Mouse (Mus musculus) small intestine, adult 2 months (tissue): ENCODE results near the gene Lcn2. TPM values are rescaled to one million over a fixed set of nuclear protein-coding genes. Genes with fewer than 3 reads are reported as not detected.

ENCODE experiments used
- H3K27ac ChIP-seq: fragments of 200-500 bp; 2 replicates; pipeline ENCODE4 v1.5.1; 2012; ENCODE audit warnings: low read depth, low read length, control low read depth, inconsistent platforms; ENCODE audit not compliant: insufficient read depth
- H3K27me3 ChIP-seq: fragments of 200-500 bp; 2 replicates; pipeline ENCODE4 v1.6.1; 2012; ENCODE audit warnings: mild to moderate bottlenecking, moderate library complexity, low read length, inconsistent platforms; ENCODE audit not compliant: control insufficient read depth, insufficient read depth
- H3K36me3 ChIP-seq: fragments of 200-500 bp; 2 replicates; pipeline ENCODE4 v1.6.1; 2012; ENCODE audit warnings: mild to moderate bottlenecking, low read length, control low read depth, inconsistent platforms; ENCODE audit not compliant: control insufficient read depth, insufficient read depth
- H3K4me1 ChIP-seq: fragments of 200-500 bp; 2 replicates; pipeline ENCODE4 v1.6.1; 2012; ENCODE audit warnings: low read length, inconsistent platforms, mixed read lengths; ENCODE audit not compliant: control insufficient read depth, insufficient read depth, insufficient read length
- H3K4me3 ChIP-seq: fragments of 200-500 bp; 2 replicates; pipeline ENCODE4 v1.5.1; 2012; ENCODE audit warnings: low read depth, mild to moderate bottlenecking, control low read depth, inconsistent platforms, low read length, moderate library complexity
- CTCF ChIP-seq: fragments of 200-500 bp; IDR thresholded peaks from 2 replicates; pipeline ENCODE4 v1.5.1; 2012; ENCODE audit warnings: low read depth, mild to moderate bottlenecking, control low read depth, inconsistent platforms, low read length, moderate library complexity, mixed read lengths; ENCODE audit not compliant: insufficient replicate concordance, insufficient read length; ENCODE audit errors: extremely low read depth
- POLR2A ChIP-seq: fragments of 200-500 bp; IDR thresholded peaks from 2 replicates; pipeline ENCODE4 v1.6.1; 2012; ENCODE audit warnings: low read depth, mild to moderate bottlenecking, control low read depth, inconsistent platforms, low read length, moderate library complexity
- WGBS: fragments of 180-500 bp; shearing (Covaris S2); methylation state at CpG from one replicate; pipeline ENCODE4 v1.1.7; 2018; 5-methylcytosine and 5-hydroxymethylcytosine counted together
- polyA plus RNA-seq: library from polyadenylated mRNA; depleted of rRNA; stranded (reverse); fragments of >200 nt; gene quantifications from 2 replicates; pipeline ENCODE4 v1.2.3, GENCODE M21; 2012

Gene Lcn2
- polyA plus RNA-seq, 1 experiment, result 5.5 TPM

- no peak overlapping the region for H3K4me3 ChIP-seq
- WGBS, result 82% methylated on average over 12 of the region's 12 CpGs
- peaks cover 25% of the 10 kb centered on the region for H3K4me1 ChIP-seq
- no peak overlapping the region for H3K27ac ChIP-seq
- no peaks in the 10 kb centered on the region for H3K27me3 ChIP-seq
- H3K36me3 ChIP-seq, result peaks cover 58% of the 10 kb centered on the region
- TF ChIP-seq CTCF (no peak), POLR2A (no peak)
These were observed 32.1 kb upstream of the Lcn2 start for GRCm38 (mm10) chr2:32420066-32420608.

GRCm38 (mm10) chr2:32419359-32419758 lies 31.3 kb upstream of the Lcn2 start:
- Histone ChIP-seq H3K36me3 (peaks cover 65% of the 10 kb centered on the region), H3K27ac (peak overlapping the region; percentile 33), H3K27me3 (no peaks in the 10 kb centered on the region), H3K4me1 (peaks cover 18% of the 10 kb centered on the region), H3K4me3 (no peak overlapping the region)
- no peak for TF ChIP-seq CTCF
- TF ChIP-seq POLR2A, result no peak
- 53% methylated on average over 3 of the region's 3 CpGs for WGBS

- H3K27ac ChIP-seq, result peak overlapping the region; percentile 33
- peaks cover 15% of the 10 kb centered on the region for H3K4me1 ChIP-seq
- H3K27me3 ChIP-seq, result no peaks in the 10 kb centered on the region
- no peak overlapping the region for H3K4me3 ChIP-seq
- no peak for TF ChIP-seq POLR2A
- TF ChIP-seq CTCF, result no peak
- WGBS, result 48% methylated on average over 12 of the region's 12 CpGs
- peaks cover 69% of the 10 kb centered on the region for H3K36me3 ChIP-seq
These were observed 30.5 kb upstream of the Lcn2 start for GRCm38 (mm10) chr2:32418430-32419151.

- no peak overlapping the region for H3K27ac ChIP-seq
- TF ChIP-seq POLR2A (no peak), CTCF (no peak)
- 89% methylated on average over 8 of the region's 8 CpGs for WGBS
These were observed 29.4 kb upstream of the Lcn2 start for GRCm38 (mm10) chr2:32417486-32417885.

GRCm38 (mm10) chr2:32416556-32416955 lies 28.5 kb upstream of the Lcn2 start:
- H3K36me3 ChIP-seq, result peaks cover 69% of the 10 kb centered on the region
- 86% methylated on average over 2 of the region's 2 CpGs for WGBS

More at GRCm38 (mm10) chr2:32417486-32417885, 29.4 kb upstream of the Lcn2 start:
- no peaks in the 10 kb centered on the region for H3K27me3 ChIP-seq
- peaks cover 69% of the 10 kb centered on the region for H3K36me3 ChIP-seq
- H3K4me3 ChIP-seq, result no peak overlapping the region
- H3K4me1 ChIP-seq, result peaks cover 9% of the 10 kb centered on the region

GRCm38 (mm10) chr2:32415801-32416200 lies 27.7 kb upstream of the Lcn2 start:
- H3K4me3 ChIP-seq, result no peak overlapping the region
- TF ChIP-seq CTCF (no peak), POLR2A (no peak)
- no peak overlapping the region for H3K27ac ChIP-seq
- 92% methylated on average over 12 of the region's 12 CpGs for WGBS
- H3K27me3 ChIP-seq, result no peaks in the 10 kb centered on the region
- peaks cover 66% of the 10 kb centered on the region for H3K36me3 ChIP-seq
- peaks cover 3% of the 10 kb centered on the region; the same call in 1 of the 2 replicates for H3K4me1 ChIP-seq

More at GRCm38 (mm10) chr2:32416556-32416955, 28.5 kb upstream of the Lcn2 start:
- Histone ChIP-seq H3K27me3 (no peaks in the 10 kb centered on the region), H3K4me1 (peaks cover 3% of the 10 kb centered on the region; the same call in 1 of the 2 replicates), H3K4me3 (no peak overlapping the region), H3K27ac (no peak overlapping the region)
- TF ChIP-seq CTCF, result no peak
- TF ChIP-seq POLR2A, result no peak

GRCm38 (mm10) chr2:32413936-32414335 lies 25.9 kb upstream of the Lcn2 start:
- 56% methylated on average over 5 of the region's 5 CpGs for WGBS
- Histone ChIP-seq H3K27me3 (no peaks in the 10 kb centered on the region), H3K4me1 (peaks cover 6% of the 10 kb centered on the region), H3K36me3 (peaks cover 48% of the 10 kb centered on the region), H3K27ac (no peak overlapping the region), H3K4me3 (no peak overlapping the region)
- TF ChIP-seq POLR2A (no peak), CTCF (no peak)
